Mouse (Mus musculus): ENCODE measurements around the gene Epb41l4b. TPM values are rescaled to one million over a fixed set of nuclear protein-coding genes. Genes with fewer than 3 reads are reported as not detected.

Epb41l4b gene
- polyA plus RNA-seq, 1 experiment, result 37.4 TPM

DNA sequence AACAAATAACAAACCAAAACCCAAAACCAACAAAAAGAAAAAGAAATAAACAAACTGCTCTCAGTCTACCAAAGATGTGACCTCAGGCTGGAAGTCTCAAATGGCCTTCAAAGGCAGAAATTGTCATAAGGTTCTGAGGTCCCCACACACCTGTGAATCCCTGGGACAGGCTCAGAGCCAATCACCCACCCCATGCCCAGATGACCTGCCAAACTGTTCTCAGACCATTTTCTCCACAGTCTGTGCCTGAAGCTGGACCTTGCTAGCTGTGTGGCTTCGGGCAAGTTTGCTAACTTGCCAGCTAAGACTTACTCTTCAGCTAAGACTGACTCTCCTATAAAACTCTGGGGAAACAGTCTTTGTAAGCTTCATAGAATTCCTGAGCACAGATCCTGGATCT is 7.8 kb downstream of the Epb41l4b start:
- WGBS, result 8% methylated on average over 1 of the region's 1 CpGs
- TF ChIP-seq POLR2A (IDR thresholded peaks at IDR 0.05; ENCODE audit: borderline replicate concordance, insufficient read depth, low read length) (no peak), CTCF (IDR thresholded peaks at IDR 0.05; ENCODE audit: borderline replicate concordance, insufficient read depth, low read depth, low read length) (no peak)
- peak overlapping the region; percentile 78 for H3K27ac ChIP-seq (ENCODE audit: insufficient read depth, low read length)
- H3K4me3 ChIP-seq (replicated peaks; ENCODE audit: insufficient read depth, low read depth, low read length), result no peak overlapping the region
- no peaks in the 10 kb centered on the region for H3K27me3 ChIP-seq (ENCODE audit: control insufficient read depth, insufficient read depth, low read length)
- DNase-seq, result peak in 1 of 2 experiments; percentile 43
- peaks cover 69% of the 10 kb centered on the region for H3K4me1 ChIP-seq (ENCODE audit: control insufficient read depth, insufficient read depth, low read length)

GRCm38 (mm10) chr4:57134554-57134953 is 8.7 kb downstream of the Epb41l4b start:
- Histone ChIP-seq H3K27me3 (ENCODE audit: control insufficient read depth, insufficient read depth, low read length) (no peaks in the 10 kb centered on the region), H3K27ac (ENCODE audit: insufficient read depth, low read length) (peak overlapping the region; percentile 78), H3K4me1 (ENCODE audit: control insufficient read depth, insufficient read depth, low read length) (peaks cover 66% of the 10 kb centered on the region), H3K4me3 (replicated peaks; ENCODE audit: insufficient read depth, low read depth, low read length) (peak overlapping the region; percentile 35)
- TF ChIP-seq CTCF (IDR thresholded peaks at IDR 0.05; ENCODE audit: borderline replicate concordance, insufficient read depth, low read depth, low read length) (no peak), POLR2A (IDR thresholded peaks at IDR 0.05; ENCODE audit: borderline replicate concordance, insufficient read depth, low read length) (no peak; the same call in 1 of the 2 replicates)
- 5% methylated on average over 4 of the region's 4 CpGs for WGBS
- peak; percentile 89 to 93 for DNase-seq

DNA sequence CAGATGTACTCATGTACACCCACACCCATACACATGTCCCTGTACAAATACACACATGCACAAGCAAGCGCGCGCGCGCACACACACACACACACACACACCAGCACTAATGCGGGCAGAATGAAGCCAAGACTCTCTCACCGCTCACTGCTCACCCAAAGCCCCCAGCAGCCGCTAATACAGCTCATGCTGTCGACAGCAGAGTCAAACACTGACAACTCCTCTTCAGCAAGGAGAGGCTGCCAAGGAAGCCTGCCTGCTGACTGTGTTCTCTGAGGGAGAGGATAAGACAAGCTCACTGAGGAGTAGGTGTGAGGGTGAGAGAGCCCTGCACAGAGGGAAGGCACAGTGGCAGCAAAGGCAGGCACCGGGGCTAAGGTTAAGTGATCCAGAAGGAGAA is 11.4 kb downstream of the Epb41l4b start:
- DNase-seq, result peak; percentile 12 to 48
- 46% methylated on average over 10 of the region's 10 CpGs for WGBS
- no peak for TF ChIP-seq POLR2A (IDR thresholded peaks at IDR 0.05; ENCODE audit: borderline replicate concordance, insufficient read depth, low read length)
- no peak for TF ChIP-seq CTCF (IDR thresholded peaks at IDR 0.05; ENCODE audit: borderline replicate concordance, insufficient read depth, low read depth, low read length)
- Histone ChIP-seq H3K4me1 (ENCODE audit: control insufficient read depth, insufficient read depth, low read length) (peaks cover 48% of the 10 kb centered on the region), H3K27me3 (ENCODE audit: control insufficient read depth, insufficient read depth, low read length) (no peaks in the 10 kb centered on the region), H3K4me3 (replicated peaks; ENCODE audit: insufficient read depth, low read depth, low read length) (no peak overlapping the region), H3K27ac (ENCODE audit: insufficient read depth, low read length) (peak overlapping the region; percentile 1; the same call in 1 of the 2 replicates)

- 59% methylated on average over 11 of the region's 11 CpGs for WGBS
- no peak for TF ChIP-seq CTCF (IDR thresholded peaks at IDR 0.05; ENCODE audit: borderline replicate concordance, insufficient read depth, low read depth, low read length)
- TF ChIP-seq POLR2A (IDR thresholded peaks at IDR 0.05; ENCODE audit: borderline replicate concordance, insufficient read depth, low read length), result no peak
- Histone ChIP-seq H3K4me1 (ENCODE audit: control insufficient read depth, insufficient read depth, low read length) (peaks cover 36% of the 10 kb centered on the region), H3K27ac (ENCODE audit: insufficient read depth, low read length) (no peak overlapping the region), H3K4me3 (replicated peaks; ENCODE audit: insufficient read depth, low read depth, low read length) (no peak overlapping the region), H3K27me3 (ENCODE audit: control insufficient read depth, insufficient read depth, low read length) (no peaks in the 10 kb centered on the region)
- DNase-seq, result peak; percentile 5 to 17
These were observed 13.3 kb downstream of the Epb41l4b start for GRCm38 (mm10) chr4:57129718-57130515.

- 9% methylated on average over 11 of the region's 11 CpGs for WGBS
- TF ChIP-seq POLR2A (IDR thresholded peaks at IDR 0.05; ENCODE audit: borderline replicate concordance, insufficient read depth, low read length), result no peak
- no peak for TF ChIP-seq CTCF (IDR thresholded peaks at IDR 0.05; ENCODE audit: borderline replicate concordance, insufficient read depth, low read depth, low read length)
- H3K27ac ChIP-seq (ENCODE audit: insufficient read depth, low read length), result peak overlapping the region; percentile 70
- H3K4me3 ChIP-seq (replicated peaks; ENCODE audit: insufficient read depth, low read depth, low read length), result peak overlapping the region; percentile 17
- peaks cover 38% of the 10 kb centered on the region for H3K4me1 ChIP-seq (ENCODE audit: control insufficient read depth, insufficient read depth, low read length)
- no peaks in the 10 kb centered on the region for H3K27me3 ChIP-seq (ENCODE audit: control insufficient read depth, insufficient read depth, low read length)
- peak; percentile 59 to 71 for DNase-seq
These were observed 20.2 kb downstream of the Epb41l4b start for GRCm38 (mm10) chr4:57123003-57123402.

- no peak overlapping the region for H3K4me3 ChIP-seq (replicated peaks; ENCODE audit: insufficient read depth, low read depth, low read length)
- no peak for DNase-seq
- TF ChIP-seq POLR2A (IDR thresholded peaks at IDR 0.05; ENCODE audit: borderline replicate concordance, insufficient read depth, low read length) (no peak), CTCF (IDR thresholded peaks at IDR 0.05; ENCODE audit: borderline replicate concordance, insufficient read depth, low read depth, low read length) (no peak)
- no peaks in the 10 kb centered on the region for H3K27me3 ChIP-seq (ENCODE audit: control insufficient read depth, insufficient read depth, low read length)
- 63% methylated on average over 3 of the region's 3 CpGs for WGBS
- no peak overlapping the region for H3K27ac ChIP-seq (ENCODE audit: insufficient read depth, low read length)
- peaks cover 39% of the 10 kb centered on the region for H3K4me1 ChIP-seq (ENCODE audit: control insufficient read depth, insufficient read depth, low read length)
These were observed 21.1 kb downstream of the Epb41l4b start for GRCm38 (mm10) chr4:57122166-57122565.

GRCm38 (mm10) chr4:57120563-57120962 is 22.7 kb downstream of the Epb41l4b start:
- Histone ChIP-seq H3K4me1 (ENCODE audit: control insufficient read depth, insufficient read depth, low read length) (peaks cover 46% of the 10 kb centered on the region), H3K27me3 (ENCODE audit: control insufficient read depth, insufficient read depth, low read length) (no peaks in the 10 kb centered on the region), H3K27ac (ENCODE audit: insufficient read depth, low read length) (no peak overlapping the region), H3K4me3 (replicated peaks; ENCODE audit: insufficient read depth, low read depth, low read length) (no peak overlapping the region)
- WGBS, result 24% methylated on average over 2 of the region's 2 CpGs
- DNase-seq, result peak in 1 of 2 experiments; percentile 31
- TF ChIP-seq CTCF (IDR thresholded peaks at IDR 0.05; ENCODE audit: borderline replicate concordance, insufficient read depth, low read depth, low read length) (no peak), POLR2A (IDR thresholded peaks at IDR 0.05; ENCODE audit: borderline replicate concordance, insufficient read depth, low read length) (no peak)

- no peak for TF ChIP-seq POLR2A (IDR thresholded peaks at IDR 0.05; ENCODE audit: borderline replicate concordance, insufficient read depth, low read length)
- TF ChIP-seq CTCF (IDR thresholded peaks at IDR 0.05; ENCODE audit: borderline replicate concordance, insufficient read depth, low read depth, low read length), result no peak
- DNase-seq, result no peak
These were observed 23.3 kb downstream of the Epb41l4b start for GRCm38 (mm10) chr4:57119976-57120375.

More at GRCm38 (mm10) chr4:57119976-57120375, 23.3 kb downstream of the Epb41l4b start:
- Histone ChIP-seq H3K4me1 (ENCODE audit: control insufficient read depth, insufficient read depth, low read length) (peaks cover 49% of the 10 kb centered on the region), H3K4me3 (replicated peaks; ENCODE audit: insufficient read depth, low read depth, low read length) (no peak overlapping the region), H3K27me3 (ENCODE audit: control insufficient read depth, insufficient read depth, low read length) (no peaks in the 10 kb centered on the region), H3K27ac (ENCODE audit: insufficient read depth, low read length) (no peak overlapping the region)
- 82% methylated on average over 6 of the region's 6 CpGs for WGBS

Data from cerebellum, adult 2 months (tissue).